Mouse (Mus musculus): ENCODE results near the gene Rab38.

The Rab38 gene

DNA sequence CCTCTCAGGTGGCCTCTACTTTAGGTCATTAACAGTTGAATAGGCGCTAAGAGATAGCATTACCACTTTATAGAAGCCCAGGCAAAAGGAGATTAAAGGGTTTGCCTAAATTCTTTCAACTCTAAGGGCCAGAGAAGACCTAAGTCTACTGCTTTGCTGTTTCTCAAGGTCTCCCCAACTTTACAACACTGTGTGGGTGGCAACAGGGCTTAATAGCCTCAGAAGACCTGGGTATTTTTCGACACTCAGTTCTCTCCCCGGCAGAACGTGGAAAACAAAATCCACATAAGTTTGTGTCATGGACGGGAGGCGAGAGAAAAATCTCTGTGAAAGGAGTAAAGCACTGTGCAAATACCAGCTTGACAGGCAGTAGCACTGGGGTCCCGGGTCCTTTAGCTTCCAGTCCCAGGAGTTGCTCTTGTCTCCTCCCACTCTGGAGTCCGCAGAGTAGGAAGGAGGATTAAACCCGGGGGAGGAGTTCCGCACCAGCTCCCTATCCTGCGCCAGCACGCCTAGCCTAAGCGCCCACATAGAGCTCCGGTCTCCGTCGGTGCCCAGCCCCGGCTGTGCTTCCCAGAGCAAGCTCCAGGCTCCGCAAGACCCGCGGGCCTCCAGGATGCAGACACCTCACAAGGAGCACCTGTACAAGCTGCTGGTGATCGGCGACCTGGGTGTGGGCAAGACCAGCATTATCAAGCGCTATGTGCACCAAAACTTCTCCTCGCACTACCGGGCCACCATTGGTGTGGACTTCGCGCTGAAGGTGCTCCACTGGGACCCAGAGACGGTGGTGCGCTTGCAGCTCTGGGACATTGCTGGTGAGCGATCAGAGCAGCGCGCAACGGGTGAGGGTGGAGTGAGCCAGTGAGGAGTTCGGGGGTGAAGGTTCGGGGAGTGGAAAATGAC, at the start of gene Rab38:
Rab38 (plus strand) TSS at position 488 of the 906 bp plus-strand sequence.
- peak; percentile 60 to 75 for DNase-seq

DNA sequence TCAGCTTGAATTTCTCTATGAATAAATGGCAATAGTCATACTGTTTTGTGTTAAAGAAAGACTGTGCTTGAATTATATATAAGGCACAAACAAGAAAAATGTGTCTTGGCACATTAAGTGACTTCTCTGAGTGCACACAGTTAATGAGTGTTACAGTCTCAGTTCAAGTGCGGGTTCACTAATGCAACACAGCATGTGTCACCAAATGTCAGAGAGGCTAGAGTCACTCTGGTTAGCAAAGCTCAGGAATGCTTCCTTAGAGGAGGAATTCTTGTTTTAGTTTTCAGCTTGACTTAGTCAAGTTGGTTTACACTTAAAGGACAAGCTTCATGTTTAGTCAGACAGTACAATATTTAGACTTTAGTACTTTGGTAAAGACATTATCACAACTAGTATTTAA, 35.5 kb upstream of the Rab38 start:
- peak in 1 of 2 experiments; percentile 23 for DNase-seq

DNA sequence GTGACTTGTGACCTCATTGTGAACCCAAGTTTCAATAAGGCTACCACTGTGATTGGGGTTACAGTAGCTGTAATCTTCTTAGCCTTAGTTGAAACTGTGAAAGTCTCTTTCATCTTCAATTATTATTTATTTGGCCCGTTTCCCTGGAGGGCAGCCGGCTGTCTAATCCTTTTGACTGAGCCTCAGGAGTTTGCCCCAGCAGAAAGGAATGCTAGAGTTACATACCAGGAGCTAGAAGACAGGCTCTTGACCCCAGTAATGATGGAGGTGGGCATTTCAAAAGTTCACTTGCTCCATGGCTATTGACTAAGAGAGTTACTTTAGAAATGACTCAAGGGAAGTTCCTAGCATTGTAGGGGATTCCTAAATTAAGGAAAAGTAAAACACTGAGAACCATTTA, 34.3 kb upstream of the Rab38 start:
- peak; percentile 23 for DNase-seq

DNA sequence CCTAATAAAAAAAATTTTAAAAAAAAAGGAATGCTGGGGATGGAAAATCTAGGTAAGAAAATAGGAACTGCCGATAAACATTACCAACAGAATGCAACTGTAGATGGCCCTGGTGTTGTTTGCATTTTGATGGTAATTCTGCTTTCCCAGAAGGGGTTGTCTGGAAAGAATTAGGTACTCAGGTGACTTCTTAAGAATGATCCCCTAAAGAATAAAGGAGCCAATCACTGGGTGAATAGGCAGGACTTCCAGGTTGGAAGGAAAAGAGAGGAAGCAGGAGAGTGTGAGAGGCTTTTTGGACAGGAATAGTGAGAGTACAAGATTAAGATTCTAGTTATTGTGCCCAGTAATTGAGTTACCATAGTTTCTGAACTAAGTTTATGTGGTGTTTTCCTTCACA, 24.8 kb upstream of the Rab38 start:
- no peak for DNase-seq

DNA sequence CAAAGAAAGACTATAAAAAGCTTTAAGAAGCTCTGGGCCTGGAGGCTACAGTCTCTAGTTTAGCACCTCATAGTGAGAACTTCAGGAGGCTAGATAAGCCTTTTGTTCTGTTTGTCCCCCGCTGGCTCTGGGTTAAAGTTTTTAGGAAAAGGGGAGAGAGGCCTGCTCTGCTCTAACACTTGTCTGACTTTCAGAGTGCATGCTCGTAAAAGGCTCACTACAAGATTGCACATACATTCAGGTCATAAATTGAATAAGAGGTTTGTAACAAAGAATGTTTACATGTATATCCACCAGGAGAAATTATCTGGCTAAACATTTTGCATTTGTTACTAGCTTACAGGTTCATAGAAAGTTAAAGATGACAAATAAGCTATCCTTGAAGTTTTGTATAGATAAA, 23.6 kb upstream of the Rab38 start:
- DNase-seq = no peak

DNA sequence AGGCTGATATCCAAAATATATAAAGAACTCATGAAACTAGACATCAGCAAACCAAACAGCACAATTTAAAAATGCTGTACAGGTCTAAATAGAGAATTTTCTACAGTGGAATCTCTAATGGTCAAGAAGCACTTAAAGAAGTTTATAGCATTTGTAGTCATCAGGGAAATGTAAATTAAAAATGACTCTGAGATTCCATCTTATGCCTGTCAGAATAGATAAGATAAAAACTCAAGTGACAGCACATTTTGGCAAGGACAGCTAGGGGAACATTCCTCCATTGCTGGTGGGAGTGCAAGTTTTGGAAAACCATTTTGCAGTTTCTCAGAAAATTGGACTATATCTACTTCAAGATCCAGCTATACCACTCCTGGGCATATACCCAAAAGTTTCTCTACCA, 8.3 kb upstream of the Rab38 start:
- DNase-seq = no peak

DNA sequence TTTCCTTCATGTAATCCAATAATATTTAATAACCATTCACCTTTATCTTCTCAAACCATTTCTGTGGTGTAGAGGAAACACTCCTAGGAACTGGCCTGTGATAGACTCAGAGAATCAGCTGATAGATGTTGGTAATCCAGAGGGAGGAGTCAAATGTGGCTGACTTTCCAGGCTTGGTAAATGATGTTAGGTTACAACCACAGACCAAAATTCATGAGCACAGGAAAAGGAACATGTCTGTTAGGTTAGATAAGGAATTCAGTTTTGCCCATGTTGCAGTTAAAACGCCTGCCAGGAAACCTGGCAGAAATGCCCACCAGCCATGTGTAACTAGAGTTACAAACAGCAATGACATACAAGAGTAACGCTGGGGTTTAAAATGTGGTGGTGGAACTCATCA, 6.2 kb upstream of the Rab38 start:
- DNase-seq = no peak

DNA sequence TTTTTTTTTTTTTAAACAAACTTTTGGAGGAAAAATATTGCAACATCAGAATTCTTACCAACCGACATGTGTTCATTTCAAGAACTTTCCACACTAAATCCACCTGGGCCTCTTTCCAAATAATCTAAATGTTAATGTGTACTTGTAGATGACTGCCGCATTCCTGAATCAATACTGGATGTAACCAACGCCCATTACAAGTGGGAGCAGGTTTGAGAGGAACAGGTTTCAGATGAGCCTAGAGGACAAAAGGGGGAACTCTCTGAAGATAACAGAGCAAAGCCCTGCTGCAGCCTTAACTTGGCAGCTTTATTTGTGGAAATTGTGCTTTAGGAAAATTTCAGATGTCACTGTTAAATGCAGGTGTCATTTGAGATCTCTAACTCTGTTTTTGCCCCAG, 4.3 kb upstream of the Rab38 start:
- DNase-seq = no peak

DNA sequence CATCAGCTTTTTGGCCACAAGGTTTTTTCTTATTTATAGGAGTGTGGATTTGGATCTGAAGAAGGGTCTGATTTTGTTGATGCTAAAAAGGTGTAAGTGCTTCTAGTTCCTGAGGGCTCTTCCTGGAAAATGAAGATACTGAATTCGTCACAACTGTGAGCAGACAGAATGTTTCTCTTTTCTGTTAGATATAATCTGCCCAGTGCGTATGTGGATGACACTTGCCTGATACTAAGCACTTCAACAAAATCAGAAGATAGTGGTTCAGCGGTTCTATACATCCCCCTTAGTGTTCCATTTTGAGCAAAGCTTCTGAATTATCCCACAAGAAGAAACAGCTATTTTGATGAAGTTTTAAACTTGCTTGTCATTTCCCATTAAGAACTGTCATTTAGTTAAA, 2.6 kb upstream of the Rab38 start:
- DNase-seq = no peak

DNA sequence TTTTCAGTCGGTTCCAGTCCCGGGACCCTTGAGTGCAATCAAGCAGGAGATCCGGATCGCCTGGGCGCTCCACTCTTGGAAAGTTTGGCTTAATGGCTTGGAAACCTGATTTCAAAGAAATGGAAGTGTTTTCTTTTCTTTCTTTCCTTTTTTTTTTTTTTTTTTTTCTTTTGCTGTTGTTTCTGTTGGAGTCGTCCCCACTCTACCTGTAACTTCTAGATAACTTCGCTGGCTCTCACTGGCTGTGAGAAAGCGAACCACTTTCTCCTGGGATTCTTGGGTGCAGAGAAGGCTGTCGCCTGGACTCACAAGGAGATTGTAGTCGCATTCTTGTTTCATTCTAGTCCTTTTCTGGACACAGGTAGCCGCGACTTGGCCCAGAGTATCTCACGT, 615 bp downstream of the Rab38 start:
- DNase-seq = peak in 1 of 2 experiments; percentile 2

DNA sequence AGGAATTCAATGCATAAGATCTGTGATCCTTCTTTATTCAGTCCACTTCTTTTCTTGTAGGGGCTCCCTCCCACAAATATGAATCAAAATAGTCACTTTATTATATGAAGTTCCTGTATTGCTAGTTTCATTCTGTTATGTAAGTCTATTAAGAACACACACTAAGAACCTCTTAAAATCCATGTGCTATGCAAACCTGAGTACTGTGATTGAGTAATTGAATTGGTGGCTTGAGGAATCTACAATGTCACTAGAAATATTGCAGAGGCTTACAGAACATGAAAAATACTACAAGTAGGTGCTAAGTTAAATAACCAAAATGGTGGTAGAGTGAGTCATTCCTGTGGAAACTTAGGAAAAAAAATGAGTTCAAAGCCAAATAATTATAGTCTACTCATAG, 10.2 kb downstream of the Rab38 start:
- DNase-seq = no peak

DNA sequence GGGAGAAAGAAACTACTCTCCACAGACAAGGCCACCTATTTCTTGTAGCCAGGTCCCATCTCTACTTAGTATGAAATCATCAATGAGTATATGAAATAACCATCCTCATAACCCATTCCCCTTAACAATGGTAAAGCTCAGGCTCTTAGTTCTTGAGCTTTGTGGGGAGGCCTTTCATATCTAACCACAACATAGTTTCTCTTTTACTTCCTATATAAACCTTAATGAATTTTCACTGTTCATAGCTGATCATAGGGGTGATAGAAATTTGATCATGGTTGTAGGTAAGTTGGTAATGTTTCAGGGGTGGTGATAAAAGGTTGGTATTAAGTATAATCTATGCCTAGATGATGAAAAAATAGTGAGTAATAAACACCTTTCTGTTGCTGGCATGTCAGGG, 12.6 kb downstream of the Rab38 start:
- DNase-seq = no peak

DNA sequence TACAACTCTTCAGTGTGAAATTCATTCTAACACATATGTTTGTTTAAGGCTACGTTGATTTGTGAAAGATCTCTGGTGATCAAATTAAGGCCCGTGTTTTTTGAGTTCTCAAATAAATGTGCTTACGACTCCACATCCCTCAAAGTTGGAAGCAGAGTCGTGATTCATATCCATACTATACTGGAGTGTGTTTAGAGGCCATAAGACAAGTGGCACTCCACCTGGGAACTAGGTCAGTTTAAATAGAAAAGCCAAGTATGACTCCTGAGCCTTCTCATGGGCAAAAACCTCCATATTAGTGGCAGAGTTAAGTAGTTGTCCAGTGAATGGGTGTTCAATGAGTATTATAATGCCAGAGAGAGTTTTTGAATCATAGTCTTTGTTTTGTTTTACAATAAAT, 13.4 kb downstream of the Rab38 start:
- DNase-seq = no peak

DNA sequence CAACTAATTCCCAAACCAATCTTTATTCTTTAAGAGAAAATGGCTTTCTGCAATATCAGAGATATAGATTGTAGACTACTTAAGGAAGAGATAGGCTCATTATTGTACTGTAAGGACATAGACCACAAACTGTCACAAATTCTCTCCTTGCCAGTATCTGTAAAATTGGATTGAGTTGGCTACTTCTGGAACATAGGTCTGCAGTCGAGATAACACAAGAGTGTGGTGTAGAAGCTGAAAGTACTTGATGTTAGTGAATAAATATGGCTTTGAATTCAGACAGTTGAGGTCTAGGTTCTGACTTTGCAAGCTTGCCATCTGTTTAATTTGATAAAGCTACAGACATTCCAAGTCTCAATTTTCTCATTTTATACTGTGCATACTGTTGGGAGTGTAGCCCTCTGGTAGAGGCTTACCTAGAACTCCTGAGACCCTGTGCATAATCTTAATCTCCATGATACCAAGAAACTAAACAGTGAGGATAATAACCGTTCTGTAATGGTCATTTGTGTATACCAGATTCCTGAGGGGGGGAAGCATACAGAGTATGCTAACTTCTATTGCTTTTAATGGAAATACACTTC, 15.3 kb downstream of the Rab38 start:
- no peak for DNase-seq

DNA sequence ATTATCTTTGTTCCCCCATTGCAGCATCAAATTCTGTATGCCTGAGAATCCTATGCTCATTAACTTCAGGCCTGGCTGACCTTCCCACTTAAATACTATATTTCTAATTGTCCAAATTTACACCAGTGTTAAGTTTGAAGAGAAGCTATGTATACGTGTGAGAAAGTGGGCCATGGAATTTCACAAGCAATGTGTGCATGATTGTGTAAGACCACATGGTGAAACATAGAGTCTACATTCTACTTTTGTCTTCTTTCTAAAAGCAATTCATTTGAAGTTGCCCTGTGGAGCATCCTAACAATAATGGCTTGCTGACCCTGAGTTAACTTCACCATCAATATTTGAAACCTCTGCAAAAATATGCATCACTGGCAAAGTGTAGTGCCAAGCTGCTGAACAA, 23.2 kb downstream of the Rab38 start:
- DNase-seq = no peak

DNA sequence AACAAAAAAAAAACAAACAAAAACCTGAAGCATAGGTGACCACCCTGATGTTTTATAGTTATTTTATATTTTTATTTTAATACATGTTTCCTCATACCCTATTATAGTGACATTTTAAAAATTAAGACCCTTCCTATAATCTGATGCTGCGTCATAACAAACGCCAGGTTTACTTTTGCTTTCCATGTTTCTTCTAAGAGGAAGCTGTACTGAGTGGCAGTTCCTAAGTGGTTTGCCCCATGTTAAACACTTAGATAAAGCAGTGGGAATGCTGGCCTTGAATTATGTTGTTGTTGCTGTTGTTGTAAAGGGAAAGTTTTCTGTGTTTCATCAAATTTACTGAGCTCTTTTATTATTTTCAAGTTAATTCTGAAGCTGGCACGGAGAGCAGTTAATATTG, 27.8 kb downstream of the Rab38 start:
- DNase-seq = no peak

DNA sequence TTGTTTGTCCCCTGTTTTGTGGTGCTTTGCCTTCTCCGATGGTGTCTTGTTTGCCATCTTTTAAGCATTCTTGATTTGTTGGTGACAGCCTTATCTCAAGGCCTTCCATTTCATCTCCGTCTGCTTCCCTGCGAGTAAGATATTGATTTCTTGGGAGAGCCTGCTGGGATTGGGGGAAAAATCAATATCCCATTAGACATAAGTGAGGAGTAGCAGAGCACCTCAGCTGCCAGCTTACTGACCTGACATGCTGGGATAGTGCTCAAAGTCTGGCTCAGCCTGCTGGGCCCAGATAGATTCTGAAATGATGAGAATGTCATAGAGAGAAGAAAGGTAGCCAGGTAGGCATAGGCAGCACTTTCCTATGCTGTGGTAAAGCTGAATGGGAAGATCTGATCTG, 37.7 kb downstream of the Rab38 start:
- no peak for DNase-seq

DNA sequence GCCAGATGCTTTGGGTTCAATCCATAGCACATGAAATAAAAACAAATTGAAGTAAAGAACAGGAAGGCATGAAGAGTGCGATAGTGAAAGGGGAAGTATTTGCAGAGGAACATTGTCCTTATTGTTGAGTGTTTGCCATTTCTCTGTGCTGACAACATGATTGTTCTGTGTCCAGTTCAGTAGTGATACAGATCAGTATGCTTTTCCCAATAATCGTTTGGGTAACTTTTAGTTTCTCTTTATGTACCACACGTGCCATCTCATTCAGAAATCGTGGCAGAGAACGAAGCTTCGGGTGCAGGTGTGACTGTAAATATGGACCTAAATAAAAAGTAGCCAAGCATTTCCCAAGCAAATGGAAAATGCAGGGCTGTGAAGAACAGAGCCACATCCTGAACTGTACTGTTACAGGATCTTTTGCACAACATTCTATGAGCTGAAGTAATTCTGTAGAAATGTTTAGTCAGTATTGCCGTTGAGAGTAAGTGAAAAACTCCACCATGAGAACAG, 52.1 kb downstream of the Rab38 start:
- no peak for DNase-seq

DNA sequence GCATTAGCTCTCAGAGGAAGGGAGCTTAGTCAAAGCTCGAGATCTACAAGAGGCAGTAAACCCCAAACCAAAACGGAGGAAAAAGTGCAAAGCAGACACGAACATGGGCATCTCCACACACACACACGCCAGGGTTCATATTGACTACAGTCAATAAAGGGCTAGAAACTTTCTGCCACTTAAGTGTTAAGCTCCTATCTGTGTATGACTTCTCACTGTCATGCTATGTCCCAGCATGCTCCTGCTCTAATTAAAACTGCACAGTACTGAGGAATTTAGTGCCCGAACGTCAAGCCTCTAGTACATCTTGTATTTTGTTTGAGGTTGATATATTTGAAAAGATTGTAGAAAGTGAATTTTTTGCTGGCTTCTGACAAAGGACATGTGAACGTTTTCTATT, 52.6 kb downstream of the Rab38 start:
- DNase-seq = no peak

DNA sequence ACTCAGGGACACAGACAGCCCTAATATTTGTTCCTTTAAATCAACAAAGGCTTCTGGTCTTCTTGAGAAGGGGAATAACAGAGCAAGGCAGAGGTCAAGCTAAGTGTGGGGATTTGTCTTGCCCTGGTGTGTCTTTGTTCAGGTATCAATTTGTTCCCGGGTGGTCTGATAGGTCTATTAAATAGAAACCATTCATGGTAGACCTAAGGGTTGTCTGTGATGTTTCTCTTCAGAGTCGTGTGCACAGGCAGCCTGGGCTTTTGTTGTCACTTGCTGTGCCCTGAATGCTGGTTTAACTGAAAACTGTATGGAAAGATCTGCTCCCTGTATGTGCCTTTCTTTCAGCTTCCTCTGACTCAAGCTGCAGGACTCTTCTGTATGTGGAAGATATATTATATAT, 60.9 kb downstream of the Rab38 start:
- DNase-seq = no peak

DNA sequence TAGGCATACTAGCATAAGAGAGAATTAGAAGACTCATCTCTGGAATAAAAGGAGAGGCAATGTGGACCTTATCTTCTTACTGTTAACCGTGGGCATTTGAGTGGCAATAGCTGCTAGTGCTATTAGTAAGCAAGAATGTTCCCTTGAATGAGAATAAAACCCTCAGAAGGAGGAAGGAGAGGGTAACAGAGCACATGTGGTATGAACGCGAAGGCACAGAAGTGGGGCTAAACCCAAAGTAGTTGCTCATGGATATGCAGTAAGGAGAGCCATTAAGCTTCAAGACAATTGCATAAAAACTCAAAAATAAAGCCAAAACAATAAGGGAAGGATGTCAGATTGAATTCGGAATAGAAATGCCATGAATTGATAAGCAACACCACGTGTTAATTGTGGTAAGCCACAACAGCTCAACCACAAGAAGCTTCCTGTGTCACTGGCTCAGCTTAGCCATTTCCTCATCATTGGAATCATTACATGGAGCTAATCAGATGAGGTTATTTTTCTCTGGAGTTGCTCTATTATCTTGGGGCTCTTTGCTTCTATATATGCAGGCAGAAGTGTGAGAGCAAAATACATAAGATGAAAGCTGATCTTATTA, 72.2 kb downstream of the Rab38 start:
- DNase-seq = no peak

DNA sequence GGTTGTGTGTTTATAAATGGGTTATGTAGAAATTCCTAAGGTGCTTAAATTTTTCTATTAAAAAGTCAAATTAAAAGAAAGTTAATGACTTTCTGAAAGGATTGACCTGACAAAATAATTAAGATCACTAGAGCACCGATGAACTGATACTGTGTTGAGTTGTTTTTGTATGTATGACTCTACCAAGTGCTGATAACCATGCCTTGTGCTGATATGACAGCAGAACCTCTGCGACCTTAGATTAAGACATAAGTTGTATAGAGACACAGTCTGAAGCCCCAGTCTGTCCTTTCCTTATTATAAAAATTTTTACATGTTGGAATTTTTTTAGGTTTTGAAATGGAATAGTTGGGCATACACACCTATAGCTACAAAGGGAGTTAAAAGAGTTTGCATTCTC, 79.7 kb downstream of the Rab38 start:
- DNase-seq = no peak

DNA sequence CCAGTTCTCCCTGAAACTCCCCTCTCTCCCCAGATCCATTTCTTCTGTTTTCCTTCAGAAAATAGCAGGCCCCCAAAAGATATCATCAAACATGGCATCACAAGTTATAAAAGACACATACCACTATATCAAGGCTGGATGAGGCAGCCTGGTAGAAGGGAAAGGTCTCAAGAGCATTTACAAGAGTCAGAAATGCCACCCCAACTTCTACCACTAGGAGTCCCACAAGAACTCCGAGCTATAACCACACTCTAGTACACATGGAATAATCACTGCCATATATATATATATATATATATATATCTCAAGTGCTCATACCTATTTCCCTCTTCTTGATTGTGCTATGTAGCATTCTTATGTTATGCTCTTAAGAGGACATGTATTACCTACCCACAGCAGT, 92.4 kb downstream of the Rab38 start:
- DNase-seq = peak in 1 of 2 experiments; percentile 14

DNA sequence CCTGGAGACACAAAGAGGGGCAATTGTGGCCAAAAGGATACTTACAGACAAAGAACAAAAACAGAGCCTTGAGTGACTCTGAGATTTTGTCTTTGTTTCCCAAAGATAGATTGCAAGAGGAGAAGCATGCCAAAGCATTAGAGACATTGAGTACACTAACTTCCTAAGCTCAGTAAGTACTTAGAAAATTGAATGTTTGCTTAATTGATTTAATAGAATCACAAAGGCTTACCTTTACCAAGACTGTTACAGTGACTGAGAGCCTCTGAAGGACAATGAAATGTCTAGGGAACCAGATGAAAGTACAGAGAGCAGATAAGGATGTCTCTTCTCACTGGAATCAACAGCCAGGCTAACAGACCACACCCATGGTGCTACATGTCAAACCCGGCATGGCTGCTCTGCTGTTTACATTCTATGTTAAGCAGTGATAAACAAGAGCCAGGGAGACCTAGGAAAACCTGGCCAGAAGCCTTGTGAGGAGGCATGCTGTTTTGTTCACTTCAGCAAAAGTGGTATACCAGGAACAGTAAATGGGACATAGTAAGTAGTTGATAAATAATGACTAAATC, 97.1 kb downstream of the Rab38 start:
- DNase-seq = no peak

All from kidney, postnatal 36 days (tissue).